In the genomic region with DNA sequence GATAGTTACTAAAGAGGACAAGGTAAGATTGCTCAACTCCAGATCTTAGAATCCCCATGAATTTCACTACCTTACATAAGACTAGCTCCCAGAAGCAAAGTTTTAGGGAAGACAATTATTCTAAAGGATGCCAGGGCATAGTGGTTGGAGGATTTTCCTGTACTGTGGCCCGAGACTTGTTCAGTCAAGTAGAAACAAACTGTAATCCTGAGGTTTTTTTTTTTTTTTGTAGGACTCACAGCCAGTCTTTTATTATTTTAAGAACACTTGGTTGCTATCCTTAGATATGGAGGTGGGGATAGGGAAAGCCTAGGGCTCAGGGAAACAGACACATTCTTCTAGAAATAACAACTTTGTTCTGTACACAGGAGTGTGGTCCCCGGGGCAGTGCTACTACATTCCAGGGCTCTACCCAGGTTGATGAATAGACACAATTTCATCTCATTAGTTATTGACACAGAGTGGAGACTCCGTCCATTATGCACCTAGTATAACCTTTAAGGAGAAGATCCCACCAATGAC, we compare ENCODE assay signal across 19 mouse cellular contexts.
"Had no signal": no experiment of that assay in that cellular context is flagged by ENCODE, and none has a peak within 500 bp of the region (broad histone marks: within the 10 kb centered on the region; RNA-seq: fewer than 3 reads in every experiment).

No protein-coding gene starts in this region.

- H3K9ac ChIP-seq: liver, embryonic 13.5 days; neural tube, embryonic 12.5 days; neural tube, embryonic 15.5 days; stomach, embryonic 15.5 days had no signal

- H3K9me3 ChIP-seq: liver, embryonic 13.5 days; neural tube, embryonic 12.5 days; neural tube, embryonic 15.5 days; stomach, embryonic 15.5 days had no signal

- H3K4me2 ChIP-seq: liver, embryonic 13.5 days; midbrain, embryonic 11.5 days; neural tube, embryonic 12.5 days; neural tube, embryonic 15.5 days; stomach, embryonic 15.5 days had no signal

- H3K27ac ChIP-seq: kidney, postnatal 0 days; left cerebral cortex, adult 2 months; liver, embryonic 13.5 days; neural tube, embryonic 12.5 days; neural tube, embryonic 15.5 days; stomach, embryonic 15.5 days had no signal

- H3K4me1 ChIP-seq: liver, embryonic 13.5 days; neural tube, embryonic 12.5 days; neural tube, embryonic 15.5 days; stomach, embryonic 15.5 days had no signal

- H3K27me3 ChIP-seq: liver, embryonic 13.5 days; neural tube, embryonic 12.5 days; neural tube, embryonic 15.5 days; stomach, embryonic 15.5 days had no signal

- H3K36me3 ChIP-seq: liver, embryonic 13.5 days; neural tube, embryonic 12.5 days; neural tube, embryonic 15.5 days; stomach, embryonic 15.5 days had no signal

- H3K4me3 ChIP-seq: left cerebral cortex, adult 2 months; liver, embryonic 13.5 days; neural tube, embryonic 12.5 days; neural tube, embryonic 15.5 days; stomach, embryonic 15.5 days had no signal

- DNase-seq: kidney, adult 2 months; kidney, postnatal 36 days; layer of hippocampus, postnatal 36 days; liver, embryonic 13.5 days; lung, adult 2 months; lung, postnatal 14 days; lung, postnatal 4 days; midbrain, embryonic 14.5 days; right cerebral cortex, postnatal 25 days; spleen, adult 18-20 months; thymus, adult 18-20 months; thymus, postnatal 14 days; thymus, postnatal 4 days had no signal
